Mouse (Mus musculus): Measurements from ENCODE around the gene Bzw1. TPM values are rescaled to one million over a fixed set of nuclear protein-coding genes. Genes with fewer than 3 reads are reported as not detected.

Gene Bzw1
- total RNA-seq, 4 experiments from 2014 or later = 104 to 116 (median 109) TPM

- DNase-seq = no peak
Measured at GRCm38 (mm10) chr1:58396179-58396578, 3.5 kb downstream of the Bzw1 start.

DNA sequence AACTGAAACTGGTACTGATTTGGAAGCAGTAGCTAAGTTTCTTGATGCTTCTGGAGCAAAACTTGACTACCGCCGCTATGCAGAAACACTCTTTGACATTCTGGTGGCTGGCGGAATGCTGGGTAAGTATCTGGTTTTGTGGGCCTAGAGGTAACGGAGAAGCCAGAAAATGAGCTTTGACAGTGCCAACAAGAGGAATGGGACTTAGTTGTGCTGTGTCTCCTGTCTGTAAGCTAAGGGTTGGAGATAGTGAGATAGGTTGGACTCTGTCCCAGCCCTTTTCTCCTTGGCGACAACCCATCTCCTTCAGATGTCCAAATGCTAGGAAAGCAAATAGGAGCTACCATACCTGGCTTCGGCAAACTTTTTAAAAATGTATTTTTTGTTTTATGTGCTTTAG is 5.0 kb downstream of the Bzw1 start:
- DNase-seq = no peak

- no peak for DNase-seq
Measured at GRCm38 (mm10) chr1:58401396-58401795, 8.7 kb downstream of the Bzw1 start.

GRCm38 (mm10) chr1:58403745-58404144 is 11.0 kb downstream of the Bzw1 start:
- no peak for DNase-seq

DNA sequence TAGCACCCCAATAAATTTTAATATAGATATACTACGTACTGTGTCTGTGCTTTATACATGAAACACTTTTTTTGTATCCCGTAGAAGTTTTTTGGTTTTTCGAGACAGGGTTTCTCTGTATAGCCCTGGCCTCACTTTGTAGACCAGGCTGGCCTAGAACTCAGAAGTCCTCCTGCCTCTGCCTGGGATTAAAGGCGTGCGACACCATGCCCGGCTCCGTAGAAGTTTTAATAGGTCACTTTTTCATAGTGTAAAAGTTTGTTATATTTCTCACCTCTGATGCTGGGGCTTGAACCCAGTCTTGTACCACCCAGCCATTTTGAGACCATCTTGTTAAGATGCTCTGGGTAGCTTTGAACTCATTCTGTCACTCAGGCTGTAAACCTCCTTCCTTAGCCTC is 14.6 kb downstream of the Bzw1 start:
- no peak for DNase-seq

DNA sequence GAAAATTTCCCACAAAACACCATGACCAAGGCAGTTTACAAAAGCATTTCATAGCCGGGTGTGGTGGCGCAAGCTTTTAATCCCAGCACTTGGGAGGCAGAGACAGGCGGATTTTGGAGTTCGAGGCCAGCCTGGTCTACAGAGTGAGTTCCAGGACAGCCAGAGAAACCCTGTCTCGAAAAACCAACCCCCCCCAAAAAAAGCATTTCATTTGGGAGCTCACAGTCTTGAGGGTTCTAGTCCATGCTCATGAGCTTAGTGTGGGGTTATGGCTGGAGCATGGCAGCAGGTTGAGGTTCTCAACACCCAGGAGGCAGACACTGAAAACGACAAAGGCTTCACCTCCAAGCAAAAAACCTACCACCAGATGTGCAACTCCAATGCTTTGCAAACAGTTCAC is 15.4 kb downstream of the Bzw1 start:
- no peak for DNase-seq

GRCm38 (mm10) chr1:58409553-58410197 is 17.0 kb downstream of the Bzw1 start:
- DNase-seq = no peak

DNA sequence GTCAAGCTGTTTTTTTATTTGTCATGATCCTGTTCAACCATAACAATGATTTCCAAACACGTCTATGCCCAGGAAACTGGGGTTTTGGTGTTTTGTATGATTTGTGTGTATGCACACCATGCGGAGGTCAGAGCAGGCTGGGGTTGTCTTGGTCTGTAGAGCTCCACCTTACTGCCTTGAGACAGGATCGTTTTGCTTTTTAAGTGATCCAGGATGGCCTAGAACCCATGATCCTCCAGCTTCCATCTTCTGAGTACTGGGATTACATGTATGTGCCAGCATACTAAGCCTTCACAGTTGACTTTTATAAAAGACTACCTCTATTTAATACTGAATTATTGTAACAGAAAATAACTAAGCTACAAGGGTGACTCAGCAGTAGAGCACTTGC is 17.5 kb downstream of the Bzw1 start:
- DNase-seq = no peak

- DNase-seq = no peak
Measured at GRCm38 (mm10) chr1:58410776-58411175, 18.1 kb downstream of the Bzw1 start.

DNA sequence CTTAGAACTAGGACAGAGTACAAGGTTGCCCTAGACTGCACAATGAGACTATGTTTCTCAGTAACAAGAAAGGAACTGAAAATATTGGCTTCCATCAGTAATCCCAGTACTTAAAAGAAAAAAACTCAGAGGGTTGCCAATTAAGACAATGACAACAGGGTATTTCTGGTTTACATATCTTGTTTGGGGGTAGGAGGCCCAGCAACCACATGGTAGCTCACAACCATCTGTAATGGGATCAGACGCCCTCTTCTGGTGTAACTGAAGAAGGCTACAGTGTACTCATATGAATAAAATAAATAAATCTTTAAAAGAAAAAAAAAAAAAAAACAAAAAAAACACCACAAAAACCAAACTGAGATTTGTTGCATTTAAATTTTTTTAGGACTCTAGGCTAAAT is 22.7 kb downstream of the Bzw1 start:
- DNase-seq = no peak

DNA sequence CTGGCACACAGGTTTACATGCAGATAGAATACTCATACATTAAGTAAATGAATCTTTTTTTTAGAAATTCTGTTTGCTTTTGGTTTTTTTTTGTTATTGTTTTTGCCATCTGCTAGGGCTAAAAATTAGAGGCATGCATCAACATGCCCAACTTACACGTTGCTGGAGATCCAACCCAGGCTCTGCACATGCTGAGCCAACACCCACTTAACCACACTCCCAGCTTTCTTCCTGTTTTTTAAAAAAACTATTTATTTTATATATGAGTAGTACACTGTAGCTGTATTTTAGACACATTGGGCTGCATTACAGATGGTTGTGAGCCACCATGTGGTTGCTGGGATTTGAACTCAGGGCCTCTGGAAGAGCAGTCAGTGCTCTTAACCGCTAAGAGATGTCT is 23.4 kb downstream of the Bzw1 start:
- DNase-seq = no peak

GRCm38 (mm10) chr1:58420032-58420431 is 27.3 kb downstream of the Bzw1 start:
- DNase-seq = no peak

DNA sequence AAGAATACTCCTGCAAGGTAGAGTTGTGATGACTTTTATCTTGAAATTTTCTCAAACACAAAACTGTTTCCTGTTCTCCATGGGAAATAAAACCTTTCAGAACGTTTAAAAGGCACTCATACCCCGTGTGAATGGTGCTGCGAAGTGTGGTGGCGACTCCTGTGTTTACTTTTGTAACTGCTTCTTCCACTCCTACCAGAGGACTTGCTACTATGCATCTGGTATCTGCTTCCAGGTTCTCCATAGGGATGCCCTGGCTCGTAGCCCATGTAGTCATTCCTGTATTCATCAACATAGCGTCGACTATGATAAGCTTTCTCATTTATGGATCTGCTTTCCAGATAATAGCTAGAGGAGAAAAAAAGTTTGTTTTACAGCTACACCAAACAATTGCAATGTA is 28.3 kb downstream of the Bzw1 start:
- no peak for DNase-seq

DNA sequence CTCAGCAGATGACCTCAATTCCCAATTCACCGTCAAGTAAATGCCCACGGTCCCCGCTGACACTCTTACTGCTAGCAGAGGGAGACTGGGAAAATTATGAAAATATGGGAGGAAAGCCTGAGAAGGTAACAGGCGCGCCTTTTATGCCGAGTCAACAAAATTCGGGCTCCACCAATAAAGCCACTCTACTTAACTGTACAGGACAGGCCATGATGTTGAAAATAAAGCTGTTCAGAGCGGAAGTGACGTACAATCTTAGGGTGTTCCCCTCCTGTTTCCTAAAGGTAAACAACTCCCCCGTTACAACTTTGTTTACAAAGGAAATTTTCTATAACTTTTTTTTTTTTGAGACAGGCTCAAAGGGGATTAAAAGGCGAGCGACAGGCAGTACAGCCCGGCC is 30.2 kb downstream of the Bzw1 start:
- DNase-seq = no peak

DNA sequence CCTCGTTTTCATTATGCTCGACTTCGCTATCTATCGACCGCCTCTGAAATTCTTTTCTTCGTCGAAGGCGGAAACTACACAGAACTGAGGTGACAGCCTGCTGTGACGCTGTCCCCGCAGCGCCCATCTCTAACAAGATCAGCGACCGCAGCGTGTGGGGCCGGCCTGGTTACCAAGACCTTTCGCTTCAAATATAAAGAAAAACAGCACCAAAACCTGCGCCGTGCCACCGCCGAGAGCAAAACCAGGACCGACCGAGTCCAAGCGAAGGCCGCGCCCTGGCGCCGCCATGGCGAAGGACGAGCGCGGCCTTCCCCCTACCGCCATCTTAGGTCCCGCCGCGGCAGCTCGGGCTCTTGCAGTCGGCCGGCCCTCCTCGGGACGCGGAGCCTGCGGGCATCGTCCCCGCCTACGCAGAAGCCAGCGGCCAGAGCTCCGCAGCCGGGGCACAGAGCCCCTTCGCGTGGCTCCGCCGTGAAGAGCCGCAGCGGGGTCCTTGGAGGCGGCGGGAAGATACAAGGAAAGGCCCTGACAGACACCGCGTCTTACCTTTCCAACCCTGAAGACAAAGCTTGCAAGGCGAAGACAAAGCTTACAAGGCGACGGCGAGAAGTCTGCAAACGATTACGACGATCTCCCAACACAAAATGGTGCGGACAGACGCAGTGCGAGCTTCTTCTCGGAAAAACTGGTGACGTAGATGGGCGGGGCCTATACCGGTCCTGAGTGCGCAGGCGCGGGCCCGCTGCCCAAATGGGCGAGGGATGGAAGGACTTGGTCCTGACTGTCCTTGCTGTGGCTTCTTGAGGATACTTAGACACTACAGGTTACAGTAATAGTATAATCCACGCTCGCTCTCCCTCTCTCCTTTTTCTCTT is 30.9 kb downstream of the Bzw1 start, which contains the start of gene Clk1:
TSS of gene Clk1 (minus strand) at position 696 of the 878 bp plus-strand sequence.
- DNase-seq = peak; percentile 96

DNA sequence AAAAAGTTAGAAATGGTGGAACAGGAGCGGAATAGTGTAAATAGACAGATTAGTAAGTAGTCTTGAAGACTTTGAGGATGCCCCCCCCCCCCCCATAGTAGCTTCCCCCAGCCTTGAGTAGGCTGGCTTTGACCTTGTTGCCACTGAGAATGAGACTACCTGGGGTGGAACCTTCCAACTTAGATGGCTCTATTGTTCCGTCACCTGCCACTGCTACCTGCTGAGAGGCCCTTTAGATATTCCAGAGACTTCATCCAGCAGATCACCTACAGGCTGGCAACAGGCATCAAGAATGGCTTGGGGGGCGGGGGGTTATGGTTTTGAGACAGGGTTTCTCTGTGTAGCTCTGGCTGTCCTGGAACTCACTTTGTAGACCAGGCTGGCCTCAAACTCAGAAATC is 31.9 kb downstream of the Bzw1 start:
- no peak for DNase-seq

- no peak for DNase-seq
Measured at GRCm38 (mm10) chr1:58444691-58445090, 52.0 kb downstream of the Bzw1 start.

- peak; percentile 86 for DNase-seq
Measured at GRCm38 (mm10) chr1:58445143-58445722, 52.5 kb downstream of the Bzw1 start, which contains the start of the genes Nif3l1 and Ppil3. Gene Nif3l1 (plus strand): TSS chr1:58445151. Gene Ppil3 (minus strand): TSS chr1:58445486.

DNA sequence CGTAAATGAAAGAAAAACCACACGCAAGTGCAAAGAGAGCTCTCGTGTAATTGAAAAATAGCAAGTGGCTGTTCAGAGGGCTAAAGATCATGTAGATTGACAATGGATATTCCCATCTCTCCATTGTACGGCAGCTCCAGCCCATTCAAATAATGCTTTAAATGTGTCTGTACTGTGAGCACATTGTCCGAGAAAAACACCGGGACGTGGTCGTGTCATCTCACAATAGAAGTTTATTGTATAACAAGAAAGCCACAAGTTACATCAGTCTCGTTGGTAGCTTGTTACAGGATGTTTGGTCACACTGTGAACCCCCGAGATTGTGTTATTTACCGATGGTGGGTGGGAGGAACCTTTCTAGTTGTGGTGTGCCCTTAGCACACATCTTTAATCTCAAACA is 53.2 kb downstream of the Bzw1 start:
- no peak for DNase-seq

- DNase-seq = no peak
Measured at GRCm38 (mm10) chr1:58447766-58448165, 55.1 kb downstream of the Bzw1 start.

- no peak for DNase-seq
Measured at GRCm38 (mm10) chr1:58448396-58448795, 55.7 kb downstream of the Bzw1 start.

GRCm38 (mm10) chr1:58454316-58454715 is 61.6 kb downstream of the Bzw1 start:
- DNase-seq = no peak

Data from adrenal gland, adult 8-10 months (tissue).